Mouse (Mus musculus) MEL (cell line): ENCODE results near the gene Slc11a2.

Experiments
- CTCF ChIP-seq, 3 experiments: IDR thresholded peaks in 2 of 3; conservative IDR thresholded peaks in 1 of 3; 2 replicates each; pipeline ENCODE4 v1.5.1; 2011 to 2012; ENCODE audit warnings: low read length in 3 of 3, low read depth in 2 of 3, mild to moderate bottlenecking in 2 of 3, improper control_type of control experiment in 1 of 3, inconsistent platforms in 1 of 3, mixed read lengths in 1 of 3, moderate library complexity in 1 of 3; ENCODE audit not compliant: control insufficient read depth in 1 of 3, insufficient read depth in 1 of 3, poor library complexity in 1 of 3, severe bottlenecking in 1 of 3
- EP300 ChIP-seq, 2 experiments: IDR thresholded peaks; 2 replicates each; pipeline ENCODE4 v1.6.1; 2011; ENCODE audit warnings: improper control_type of control experiment in 2 of 2, low read length in 2 of 2, low read depth in 1 of 2, mild to moderate bottlenecking in 1 of 2
- POLR2A ChIP-seq, 2 experiments: IDR thresholded peaks; 2 replicates each; pipeline ENCODE4 v1.6.1; 2011 to 2012; ENCODE audit warnings: low read length in 2 of 2, mild to moderate bottlenecking in 2 of 2, control low read depth in 1 of 2, improper control_type of control experiment in 1 of 2, low read depth in 1 of 2, moderate library complexity in 1 of 2; ENCODE audit not compliant: control insufficient read depth in 1 of 2, insufficient read depth in 1 of 2, poor library complexity in 1 of 2

DNA sequence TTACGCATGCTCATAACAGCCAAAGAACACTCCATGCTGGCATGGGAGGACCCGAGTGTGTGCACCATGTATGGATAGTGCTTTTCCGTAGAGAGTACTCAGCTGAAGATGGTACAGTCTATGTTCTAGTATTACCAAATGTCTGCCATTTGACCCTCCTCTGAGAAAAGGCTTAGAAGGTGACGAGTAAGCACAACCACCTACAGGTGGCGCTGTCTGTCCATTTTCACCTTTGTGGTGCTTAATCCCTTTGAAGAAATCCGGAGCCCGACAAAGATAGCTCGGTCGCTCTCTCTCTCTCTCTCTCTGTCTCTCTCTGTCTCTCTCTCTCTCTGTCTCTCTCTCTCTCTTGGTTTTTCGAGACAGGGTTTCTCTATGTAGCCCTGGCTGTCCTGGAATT, 33.2 kb upstream of the Slc11a2 start:
- TF ChIP-seq EP300 (IDR thresholded peaks at IDR 0.05; ENCODE audit: low read depth in 1 of 2, low read length in 2 of 2) (no peak), POLR2A (IDR thresholded peaks at IDR 0.05; ENCODE audit: control insufficient read depth in 1 of 2, insufficient read depth in 1 of 2, low read depth in 1 of 2, low read length in 2 of 2, poor library complexity in 1 of 2) (no peak), CTCF (IDR thresholded peaks at IDR 0.05 in 2 of 3, conservative IDR thresholded peaks at IDR 0.05 in 1 of 3; ENCODE audit: control insufficient read depth in 1 of 3, insufficient read depth in 1 of 3, low read depth in 2 of 3, low read length in 3 of 3, poor library complexity in 1 of 3, severe bottlenecking in 1 of 3) (peak; percentile 87 to 95 (median 92))
